Mouse (Mus musculus) megakaryocyte, embryonic 14.5 days (primary cell): ENCODE data around the gene Hist1h2bh.

Source experiments
- FLI1 ChIP-seq: IDR thresholded peaks from 2 replicates; pipeline ENCODE4 v1.6.1; 2012; ENCODE audit warnings: low read length, inconsistent platforms, mixed read lengths
- GATA1 ChIP-seq: IDR thresholded peaks from 3 replicates; pipeline ENCODE4 v1.6.1; 2012; ENCODE audit warnings: mixed read lengths, low read length, inconsistent platforms, borderline replicate concordance

DNA sequence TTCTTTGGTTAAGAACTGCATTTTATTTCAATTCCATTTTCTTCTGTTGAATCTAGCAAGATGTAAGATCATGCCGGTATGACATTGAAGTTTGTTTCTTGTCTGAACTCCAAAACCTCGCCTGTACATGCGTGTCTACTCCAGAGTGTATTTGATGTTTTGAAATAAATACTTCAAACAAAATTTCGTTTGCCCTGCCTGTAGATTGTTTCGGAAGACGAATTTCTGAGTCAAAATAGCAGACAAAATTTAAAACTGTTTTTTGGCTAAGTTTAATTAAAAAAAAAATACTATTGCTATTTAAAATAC, 24.9 kb downstream of the Hist1h2bh start:
- TF ChIP-seq GATA1 (no peak), FLI1 (no peak)
